In genomic region chr13:104018466-104019076, GRCm38 (mm10) we compare ENCODE assay signal across 24 mouse cellular contexts.
DNase-seq lines count a peak whose midpoint lies in the region; ATAC-seq and TF ChIP-seq lines count a peak whose summit lies in the region.
"Had no signal": no experiment of that assay in that cellular context is flagged by ENCODE, and none has a peak within 500 bp of the region (broad histone marks: within the 10 kb centered on the region; RNA-seq: fewer than 3 reads in every experiment).

No protein-coding gene starts in this region.

- no peaks in the 10 kb centered on the region for H3K36me3 ChIP-seq in hindbrain, embryonic 11.5 days (ENCODE audit: control insufficient read depth, insufficient read depth, low read length)
- H3K36me3 ChIP-seq in hindbrain, postnatal 0 days (ENCODE audit: insufficient read depth, low read length): 0 out of 2 replicates have a peak, but pooled peaks cover 3% of the 10 kb centered on the region
- no peaks in the 10 kb centered on the region for H3K36me3 ChIP-seq in neural tube, embryonic 11.5 days (ENCODE audit: control insufficient read depth, insufficient read depth, low read length)
- H3K36me3 ChIP-seq: embryonic facial prominence, embryonic 13.5 days had no signal

- H3K9ac ChIP-seq in hindbrain, embryonic 11.5 days (ENCODE audit: low read depth, low read length): no peak overlapping the region
- H3K9ac ChIP-seq in hindbrain, postnatal 0 days (replicated peaks; ENCODE audit: low read length): no peak overlapping the region
- no peak overlapping the region for H3K9ac ChIP-seq in neural tube, embryonic 11.5 days (ENCODE audit: low read length)
- H3K9ac ChIP-seq: embryonic facial prominence, embryonic 13.5 days; heart, embryonic 12.5 days; hindbrain, embryonic 15.5 days; midbrain, embryonic 15.5 days had no signal

- no peak for TF ChIP-seq CTCF in hindbrain, postnatal 0 days (IDR thresholded peaks at IDR 0.05; ENCODE audit: low read depth)

- peak; percentile 30 for DNase-seq in hindbrain, embryonic 11.5 days (ENCODE audit: low spot score)
- no peak for DNase-seq in hindbrain, postnatal 0 days (ENCODE audit: low spot score)
- peak; percentile 27 for DNase-seq in neural tube, embryonic 11.5 days (ENCODE audit: low spot score)
- no peak for DNase-seq in neural tube, embryonic 10.5 days (ENCODE audit: extremely low spot score, low spot score)
- peak; percentile 55 for DNase-seq in embryo, embryonic 10.5 days (ENCODE audit: low spot score)
- DNase-seq in frontal cortex, postnatal 10 days (ENCODE audit: low spot score in 2 of 2): no peak
- no peak for DNase-seq in gastrocnemius, adult 8-10 months (ENCODE audit: low spot score in 2 of 2)
- DNase-seq: adrenal gland, postnatal 14 days; B cell, adult 2 months; cerebellum, adult 8-10 months; gastrocnemius, postnatal 14 days; heart, adult 18-20 months; heart, postnatal 10 days; kidney, adult 9 months; kidney, postnatal 14 days; lung, postnatal 4 days had no signal

- 36% methylated on average over 7 of the region's 7 CpGs for WGBS in hindbrain, embryonic 11.5 days
- WGBS in hindbrain, postnatal 0 days: 16% methylated on average over 7 of the region's 7 CpGs
- 35% methylated on average over 7 of the region's 7 CpGs for WGBS in neural tube, embryonic 11.5 days

- H3K4me3 ChIP-seq in hindbrain, embryonic 11.5 days (ENCODE audit: low read depth, low read length): no peak overlapping the region
- no peak overlapping the region for H3K4me3 ChIP-seq in hindbrain, postnatal 0 days (ENCODE audit: low read length)
- no peak overlapping the region for H3K4me3 ChIP-seq in neural tube, embryonic 11.5 days (ENCODE audit: low read depth, low read length)
- H3K4me3 ChIP-seq: embryonic facial prominence, embryonic 13.5 days; erythroblast, embryonic 14.5 days; heart, embryonic 12.5 days; hindbrain, embryonic 15.5 days; midbrain, embryonic 15.5 days; myocyte had no signal

- H3K27ac ChIP-seq in hindbrain, embryonic 11.5 days (ENCODE audit: low read depth, low read length): no peak overlapping the region
- no peak overlapping the region for H3K27ac ChIP-seq in hindbrain, postnatal 0 days
- H3K27ac ChIP-seq in neural tube, embryonic 11.5 days (ENCODE audit: low read depth, low read length): no peak overlapping the region
- H3K27ac ChIP-seq: embryonic facial prominence, embryonic 13.5 days; hindbrain, embryonic 15.5 days; midbrain, embryonic 15.5 days had no signal

- no peaks in the 10 kb centered on the region; the same call in 1 of the 2 replicates for H3K4me1 ChIP-seq in hindbrain, embryonic 11.5 days (replicated peaks; ENCODE audit: control insufficient read depth, insufficient read depth, low read length)
- no peaks in the 10 kb centered on the region for H3K4me1 ChIP-seq in hindbrain, postnatal 0 days (ENCODE audit: insufficient read depth, low read length)
- H3K4me1 ChIP-seq in neural tube, embryonic 11.5 days (ENCODE audit: control insufficient read depth, insufficient read depth, low read length): no peaks in the 10 kb centered on the region
- H3K4me1 ChIP-seq: hindbrain, embryonic 15.5 days; midbrain, embryonic 15.5 days had no signal

- H3K4me2 ChIP-seq in hindbrain, embryonic 11.5 days (replicated peaks; ENCODE audit: low read depth, low read length): no peak overlapping the region
- no peak overlapping the region for H3K4me2 ChIP-seq in hindbrain, postnatal 0 days (ENCODE audit: low read depth, low read length)
- H3K4me2 ChIP-seq in neural tube, embryonic 11.5 days (ENCODE audit: low read depth): no peak overlapping the region
- H3K4me2 ChIP-seq: embryonic facial prominence, embryonic 13.5 days; heart, embryonic 12.5 days; hindbrain, embryonic 15.5 days; midbrain, embryonic 15.5 days had no signal

- peaks cover 4% of the 10 kb centered on the region; the same call in 1 of the 2 replicates for H3K27me3 ChIP-seq in hindbrain, embryonic 11.5 days (ENCODE audit: control insufficient read depth, insufficient read depth, low read length)
- H3K27me3 ChIP-seq in hindbrain, postnatal 0 days (ENCODE audit: insufficient read depth, low read length): no peaks in the 10 kb centered on the region
- H3K27me3 ChIP-seq in neural tube, embryonic 11.5 days (ENCODE audit: control insufficient read depth, insufficient read depth, low read length): no peaks in the 10 kb centered on the region
- H3K27me3 ChIP-seq: embryonic facial prominence, embryonic 13.5 days; heart, embryonic 12.5 days; midbrain, embryonic 15.5 days had no signal

- peak; percentile 69 for ATAC-seq in hindbrain, embryonic 11.5 days (ENCODE audit: low FRiP score)
- ATAC-seq in hindbrain, postnatal 0 days: no peak
- ATAC-seq in neural tube, embryonic 11.5 days (ENCODE audit: insufficient read depth, low FRiP score, low TSS enrichment): peak; percentile 78
- ATAC-seq: forebrain, embryonic 14.5 days; intestine, embryonic 16.5 days; midbrain, embryonic 15.5 days had no signal

- H3K9me3 ChIP-seq in hindbrain, embryonic 11.5 days (ENCODE audit: control insufficient read depth, low read length): no peaks in the 10 kb centered on the region
- no peaks in the 10 kb centered on the region for H3K9me3 ChIP-seq in hindbrain, postnatal 0 days (ENCODE audit: low read length)
- H3K9me3 ChIP-seq in neural tube, embryonic 11.5 days (ENCODE audit: control insufficient read depth, low read length): peaks cover 3% of the 10 kb centered on the region; the same call in 1 of the 2 replicates
- H3K9me3 ChIP-seq: embryonic facial prominence, embryonic 13.5 days; hindbrain, embryonic 15.5 days; midbrain, embryonic 15.5 days had no signal

Comparison
In these comparisons a context has a peak if more than half of its experiments do, and no peak if none do; other contexts are left out.
1. DNase-seq: peak in hindbrain, embryonic 11.5 days (single experiment), neural tube, embryonic 11.5 days (single experiment) and embryo, embryonic 10.5 days (single experiment); none in hindbrain, postnatal 0 days (single experiment), neural tube, embryonic 10.5 days (single experiment), frontal cortex, postnatal 10 days (0 of 2) and gastrocnemius, adult 8-10 months (0 of 2).